Mouse (Mus musculus): ENCODE results near the gene Tunar. TPM values are rescaled to one million over a fixed set of nuclear protein-coding genes. Genes with fewer than 3 reads are reported as not detected.

Tunar gene
- polyA plus RNA-seq, 1 experiment: 17.5 TPM

DNA sequence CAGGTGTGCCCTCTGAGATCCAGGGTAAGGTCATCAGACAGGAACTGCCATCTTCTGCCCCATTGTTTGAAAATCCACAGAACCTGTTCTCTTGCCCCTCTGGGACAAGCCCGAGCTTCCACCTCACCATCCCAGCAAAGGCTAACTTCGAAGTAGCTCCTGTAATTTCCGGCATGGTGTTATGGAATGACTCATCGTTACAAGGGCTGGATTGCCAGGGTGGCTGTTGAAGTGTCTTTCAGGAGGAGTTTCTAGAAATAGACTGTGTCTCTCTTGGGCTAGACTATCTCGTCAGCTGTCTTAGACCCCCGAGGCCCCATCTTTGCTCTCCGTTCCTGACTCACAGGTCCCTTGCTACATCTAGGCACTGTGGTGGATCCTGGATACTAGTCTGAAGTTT, 10.8 kb downstream of the Tunar start:
- TF ChIP-seq POLR2A (IDR thresholded peaks at IDR 0.05; ENCODE audit: borderline replicate concordance, extremely low read depth, insufficient read depth, insufficient read length, poor library complexity, severe bottlenecking) (no peak), CTCF (IDR thresholded peaks at IDR 0.05; ENCODE audit: borderline replicate concordance, extremely low read depth, insufficient read depth, insufficient read length) (no peak)

GRCm38 (mm10) chr12:105346861-105347260, 13.2 kb downstream of the Tunar start:
- TF ChIP-seq POLR2A (IDR thresholded peaks at IDR 0.05; ENCODE audit: borderline replicate concordance, extremely low read depth, insufficient read depth, insufficient read length, poor library complexity, severe bottlenecking): no peak
- no peak for DNase-seq (ENCODE audit: low read depth)

More for the DNA sequence above, 10.8 kb downstream of the Tunar start:
- DNase-seq (ENCODE audit: low read depth): no peak

DNA sequence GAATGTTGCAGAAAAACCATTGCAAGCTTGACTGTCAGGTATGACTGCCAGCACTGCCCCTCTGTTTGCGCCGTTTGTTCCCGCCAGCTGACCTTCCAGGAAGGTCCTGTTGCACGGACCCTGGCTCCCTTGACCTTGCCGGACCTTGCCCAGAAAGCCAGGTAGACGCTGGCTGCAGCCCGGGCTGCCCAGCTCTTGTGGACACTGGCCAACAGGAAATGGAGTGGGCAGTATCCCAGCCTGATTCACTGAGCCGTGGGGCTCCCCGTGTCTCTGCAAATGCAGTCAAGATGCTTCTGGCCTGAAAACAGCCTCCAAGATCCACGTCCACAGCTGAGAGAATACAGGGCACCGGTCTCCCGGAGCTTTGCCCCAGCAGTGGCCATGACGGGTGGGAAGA, 13.6 kb downstream of the Tunar start:
- no peak for DNase-seq (ENCODE audit: low read depth)
- no peak for TF ChIP-seq POLR2A (IDR thresholded peaks at IDR 0.05; ENCODE audit: borderline replicate concordance, extremely low read depth, insufficient read depth, insufficient read length, poor library complexity, severe bottlenecking)
- TF ChIP-seq CTCF (IDR thresholded peaks at IDR 0.05; ENCODE audit: borderline replicate concordance, extremely low read depth, insufficient read depth, insufficient read length): no peak

- no peak for TF ChIP-seq CTCF (IDR thresholded peaks at IDR 0.05; ENCODE audit: borderline replicate concordance, extremely low read depth, insufficient read depth, insufficient read length)
- TF ChIP-seq POLR2A (IDR thresholded peaks at IDR 0.05; ENCODE audit: borderline replicate concordance, extremely low read depth, insufficient read depth, insufficient read length, poor library complexity, severe bottlenecking): no peak
- peak; percentile 78 for DNase-seq (ENCODE audit: low read depth)
These were observed 20.6 kb downstream of the Tunar start for GRCm38 (mm10) chr12:105354266-105354665.

- DNase-seq (ENCODE audit: low read depth): no peak
- TF ChIP-seq POLR2A (IDR thresholded peaks at IDR 0.05; ENCODE audit: borderline replicate concordance, extremely low read depth, insufficient read depth, insufficient read length, poor library complexity, severe bottlenecking) (no peak), CTCF (IDR thresholded peaks at IDR 0.05; ENCODE audit: borderline replicate concordance, extremely low read depth, insufficient read depth, insufficient read length) (peak; percentile 26; the same call in 1 of the 2 replicates)
These were observed 21.1 kb downstream of the Tunar start for GRCm38 (mm10) chr12:105354772-105355171.

- no peak for DNase-seq (ENCODE audit: low read depth)
- TF ChIP-seq POLR2A (IDR thresholded peaks at IDR 0.05; ENCODE audit: borderline replicate concordance, extremely low read depth, insufficient read depth, insufficient read length, poor library complexity, severe bottlenecking): no peak
- no peak for TF ChIP-seq CTCF (IDR thresholded peaks at IDR 0.05; ENCODE audit: borderline replicate concordance, extremely low read depth, insufficient read depth, insufficient read length)
These were observed 23.1 kb downstream of the Tunar start for GRCm38 (mm10) chr12:105356781-105357180.

- TF ChIP-seq CTCF (IDR thresholded peaks at IDR 0.05; ENCODE audit: borderline replicate concordance, extremely low read depth, insufficient read depth, insufficient read length) (no peak), POLR2A (IDR thresholded peaks at IDR 0.05; ENCODE audit: borderline replicate concordance, extremely low read depth, insufficient read depth, insufficient read length, poor library complexity, severe bottlenecking) (no peak)
- no peak for DNase-seq (ENCODE audit: low read depth)
These were observed 30.0 kb downstream of the Tunar start for GRCm38 (mm10) chr12:105363648-105364047.

DNA sequence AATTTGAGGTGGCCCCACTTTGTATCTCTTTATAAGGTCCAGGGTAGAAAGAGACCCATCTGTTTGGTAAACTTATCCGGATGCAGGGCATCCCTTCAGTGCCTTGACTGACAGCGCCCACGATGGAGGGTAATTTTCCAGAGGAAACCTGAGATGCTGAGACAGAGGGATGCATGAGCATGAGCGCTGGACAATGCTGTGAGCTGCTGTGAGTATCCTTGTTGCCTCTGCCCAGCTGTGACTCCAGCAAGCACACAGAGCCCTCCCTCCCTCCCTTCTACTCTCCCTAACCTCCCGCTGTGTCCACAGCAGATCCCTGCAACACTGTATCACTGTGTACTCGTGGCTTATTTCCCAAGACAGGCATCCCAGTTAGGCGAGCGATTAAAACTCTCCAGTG, 40.9 kb downstream of the Tunar start:
- DNase-seq (ENCODE audit: low read depth): no peak
- TF ChIP-seq POLR2A (IDR thresholded peaks at IDR 0.05; ENCODE audit: borderline replicate concordance, extremely low read depth, insufficient read depth, insufficient read length, poor library complexity, severe bottlenecking) (no peak), CTCF (IDR thresholded peaks at IDR 0.05; ENCODE audit: borderline replicate concordance, extremely low read depth, insufficient read depth, insufficient read length) (no peak)

GRCm38 (mm10) chr12:105376976-105377375, 43.3 kb downstream of the Tunar start:
- DNase-seq (ENCODE audit: low read depth): no peak
- TF ChIP-seq POLR2A (IDR thresholded peaks at IDR 0.05; ENCODE audit: borderline replicate concordance, extremely low read depth, insufficient read depth, insufficient read length, poor library complexity, severe bottlenecking) (no peak), CTCF (IDR thresholded peaks at IDR 0.05; ENCODE audit: borderline replicate concordance, extremely low read depth, insufficient read depth, insufficient read length) (no peak)

DNA sequence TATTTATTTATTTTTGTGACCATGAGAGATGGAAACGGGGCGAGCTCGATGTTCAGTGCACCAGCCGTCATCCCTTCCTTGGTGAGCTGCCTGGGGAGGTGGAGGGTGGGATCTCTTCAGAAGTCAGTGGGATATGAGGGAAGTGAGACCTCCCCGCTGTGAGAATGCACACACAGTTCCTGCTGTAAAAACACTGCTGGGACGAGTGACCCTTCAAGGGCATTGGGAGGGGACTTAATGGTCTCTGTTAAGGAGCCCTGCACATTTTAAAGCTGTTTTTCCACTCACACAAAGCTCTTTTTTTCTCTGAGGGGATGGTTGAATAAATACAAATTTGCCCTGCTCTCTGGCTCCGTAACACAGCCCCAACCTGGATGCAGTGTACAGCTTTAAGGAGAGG, 49.1 kb downstream of the Tunar start:
- peak; percentile 14 for DNase-seq (ENCODE audit: low read depth)
- no peak for TF ChIP-seq POLR2A (IDR thresholded peaks at IDR 0.05; ENCODE audit: borderline replicate concordance, extremely low read depth, insufficient read depth, insufficient read length, poor library complexity, severe bottlenecking)
- TF ChIP-seq CTCF (IDR thresholded peaks at IDR 0.05; ENCODE audit: borderline replicate concordance, extremely low read depth, insufficient read depth, insufficient read length): no peak

DNA sequence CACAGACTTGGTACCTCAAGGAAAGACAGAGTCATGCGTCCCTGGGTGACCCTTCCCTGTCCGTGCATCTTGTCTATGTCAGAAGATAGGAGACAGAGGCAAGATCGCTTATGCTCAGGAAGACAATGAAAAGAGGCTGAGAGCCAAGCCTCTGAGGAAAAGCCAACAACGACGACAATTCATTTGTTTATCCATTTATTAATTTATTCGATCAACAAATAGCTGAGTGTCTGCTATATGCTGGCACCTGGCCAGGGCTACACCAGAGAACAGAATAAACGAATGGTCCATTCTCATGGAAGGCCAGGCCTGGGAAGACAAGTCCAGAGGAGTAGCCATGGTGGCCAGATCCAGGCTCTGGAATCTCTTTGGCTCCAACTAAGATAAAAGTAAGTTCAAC, 61.0 kb downstream of the Tunar start:
- TF ChIP-seq POLR2A (IDR thresholded peaks at IDR 0.05; ENCODE audit: borderline replicate concordance, extremely low read depth, insufficient read depth, insufficient read length, poor library complexity, severe bottlenecking): no peak
- TF ChIP-seq CTCF (IDR thresholded peaks at IDR 0.05; ENCODE audit: borderline replicate concordance, extremely low read depth, insufficient read depth, insufficient read length): no peak
- no peak for DNase-seq (ENCODE audit: low read depth)

GRCm38 (mm10) chr12:105398172-105398571, 64.5 kb downstream of the Tunar start:
- peak; percentile 62 for DNase-seq (ENCODE audit: low read depth)

More at GRCm38 (mm10) chr12:105398172-105398571, 64.5 kb downstream of the Tunar start:
- TF ChIP-seq CTCF (IDR thresholded peaks at IDR 0.05; ENCODE audit: borderline replicate concordance, extremely low read depth, insufficient read depth, insufficient read length): no peak
- no peak for TF ChIP-seq POLR2A (IDR thresholded peaks at IDR 0.05; ENCODE audit: borderline replicate concordance, extremely low read depth, insufficient read depth, insufficient read length, poor library complexity, severe bottlenecking)

Data from brain, embryonic 14.5 days (tissue).